Mouse (Mus musculus): ENCODE measurements around the gene Pax2. TPM values are rescaled to one million over a fixed set of nuclear protein-coding genes. Genes with fewer than 3 reads are reported as not detected.
"Not testable (repeated sequence)": the region's sequence is repeated elsewhere in the genome, so short reads cannot be mapped to it uniquely, and the experiment has no call there.

Gene Pax2
- polyA plus RNA-seq, 1 experiment: not detected

GRCm38 (mm10) chr19:44833391-44833790, 77.5 kb downstream of the Pax2 start:
- TF ChIP-seq FLI1 (IDR thresholded peaks at IDR 0.05; ENCODE audit: low read length): no peak
- no peak for TF ChIP-seq GATA1 (IDR thresholded peaks at IDR 0.05; ENCODE audit: borderline replicate concordance, low read length)
- no peaks in the 10 kb centered on the region for H3K36me3 ChIP-seq (replicated peaks; ENCODE audit: low read length)
- H3K9me3 ChIP-seq: peaks cover 7% of the 10 kb centered on the region; the same call in 1 of the 2 replicates
- peaks cover 93% of the 10 kb centered on the region for H3K27me3 ChIP-seq (replicated peaks)
- H3K4me3 ChIP-seq (replicated peaks): no peak overlapping the region
- H3K4me1 ChIP-seq: peaks cover 27% of the 10 kb centered on the region

GRCm38 (mm10) chr19:44834218-44835041, 78.6 kb downstream of the Pax2 start:
- H3K36me3 ChIP-seq (replicated peaks; ENCODE audit: low read length): no peaks in the 10 kb centered on the region
- H3K4me3 ChIP-seq (replicated peaks): no peak overlapping the region
- H3K9me3 ChIP-seq: peaks cover 7% of the 10 kb centered on the region; the same call in 1 of the 2 replicates
- H3K4me1 ChIP-seq: peaks cover 28% of the 10 kb centered on the region
- TF ChIP-seq FLI1 (IDR thresholded peaks at IDR 0.05; ENCODE audit: low read length): no peak
- no peak for TF ChIP-seq GATA1 (IDR thresholded peaks at IDR 0.05; ENCODE audit: borderline replicate concordance, low read length)
- peaks cover 94% of the 10 kb centered on the region for H3K27me3 ChIP-seq (replicated peaks)

- H3K4me3 ChIP-seq (replicated peaks): no peak overlapping the region
- peaks cover 7% of the 10 kb centered on the region; the same call in 1 of the 2 replicates for H3K9me3 ChIP-seq
- peaks cover 28% of the 10 kb centered on the region for H3K4me1 ChIP-seq
- no peaks in the 10 kb centered on the region for H3K36me3 ChIP-seq (replicated peaks; ENCODE audit: low read length)
- peaks cover 97% of the 10 kb centered on the region for H3K27me3 ChIP-seq (replicated peaks)
- TF ChIP-seq FLI1 (IDR thresholded peaks at IDR 0.05; ENCODE audit: low read length) (no peak), GATA1 (IDR thresholded peaks at IDR 0.05; ENCODE audit: borderline replicate concordance, low read length) (no peak)
These were observed 79.4 kb downstream of the Pax2 start for GRCm38 (mm10) chr19:44835042-44835930.

DNA sequence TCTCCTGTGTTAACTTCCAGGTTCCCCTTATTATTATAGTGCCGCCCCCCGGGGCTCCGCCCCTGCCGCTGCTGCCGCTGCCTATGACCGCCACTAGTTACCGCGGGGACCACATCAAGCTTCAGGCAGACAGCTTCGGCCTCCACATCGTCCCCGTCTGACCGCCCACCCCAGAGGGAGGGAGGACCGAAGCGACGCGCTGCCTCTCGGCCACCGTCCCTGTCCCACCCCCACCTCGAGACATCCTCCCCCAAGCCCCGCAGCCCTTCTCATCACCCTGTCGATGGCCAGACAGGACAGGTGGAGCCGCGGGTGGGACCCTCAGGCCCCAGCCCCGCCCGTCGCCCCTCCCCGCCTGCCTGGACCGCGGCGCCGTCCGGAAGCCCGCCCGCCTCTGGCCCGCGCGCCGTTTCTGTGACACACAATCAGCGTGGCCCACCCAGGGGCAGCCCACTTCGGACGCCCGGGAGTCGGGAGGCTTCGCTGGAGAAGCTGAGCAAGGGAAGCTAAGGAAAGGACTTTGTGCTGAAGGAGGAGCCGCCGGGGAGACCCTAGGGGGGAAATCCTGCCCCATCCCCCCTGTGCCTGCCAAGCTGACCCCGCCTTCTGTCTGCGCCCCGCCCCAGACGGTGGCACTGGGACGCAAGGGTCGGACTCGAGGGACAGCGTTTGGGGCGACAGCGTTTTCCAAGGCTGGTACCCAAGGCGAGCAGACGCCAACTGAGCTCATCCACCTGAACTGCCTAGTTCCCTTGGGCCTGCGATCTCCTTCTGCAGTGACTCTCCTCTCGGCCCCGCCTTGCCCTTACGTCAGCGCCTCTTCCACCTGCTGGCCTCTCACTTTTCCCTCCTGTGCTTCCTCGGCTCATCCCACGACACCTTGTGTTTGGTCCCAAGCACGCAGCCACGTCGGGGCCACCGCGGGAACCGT, 80.4 kb downstream of the Pax2 start:
- Histone ChIP-seq H3K4me1 (peaks cover 28% of the 10 kb centered on the region), H3K4me3 (replicated peaks) (peak overlapping the region; percentile 87), H3K36me3 (replicated peaks; ENCODE audit: low read length) (no peaks in the 10 kb centered on the region), H3K9me3 (peaks cover 7% of the 10 kb centered on the region; the same call in 1 of the 2 replicates), H3K27me3 (replicated peaks) (peaks cover 89% of the 10 kb centered on the region)
- TF ChIP-seq FLI1 (IDR thresholded peaks at IDR 0.05; ENCODE audit: low read length): no peak
- no peak for TF ChIP-seq GATA1 (IDR thresholded peaks at IDR 0.05; ENCODE audit: borderline replicate concordance, low read length)

DNA sequence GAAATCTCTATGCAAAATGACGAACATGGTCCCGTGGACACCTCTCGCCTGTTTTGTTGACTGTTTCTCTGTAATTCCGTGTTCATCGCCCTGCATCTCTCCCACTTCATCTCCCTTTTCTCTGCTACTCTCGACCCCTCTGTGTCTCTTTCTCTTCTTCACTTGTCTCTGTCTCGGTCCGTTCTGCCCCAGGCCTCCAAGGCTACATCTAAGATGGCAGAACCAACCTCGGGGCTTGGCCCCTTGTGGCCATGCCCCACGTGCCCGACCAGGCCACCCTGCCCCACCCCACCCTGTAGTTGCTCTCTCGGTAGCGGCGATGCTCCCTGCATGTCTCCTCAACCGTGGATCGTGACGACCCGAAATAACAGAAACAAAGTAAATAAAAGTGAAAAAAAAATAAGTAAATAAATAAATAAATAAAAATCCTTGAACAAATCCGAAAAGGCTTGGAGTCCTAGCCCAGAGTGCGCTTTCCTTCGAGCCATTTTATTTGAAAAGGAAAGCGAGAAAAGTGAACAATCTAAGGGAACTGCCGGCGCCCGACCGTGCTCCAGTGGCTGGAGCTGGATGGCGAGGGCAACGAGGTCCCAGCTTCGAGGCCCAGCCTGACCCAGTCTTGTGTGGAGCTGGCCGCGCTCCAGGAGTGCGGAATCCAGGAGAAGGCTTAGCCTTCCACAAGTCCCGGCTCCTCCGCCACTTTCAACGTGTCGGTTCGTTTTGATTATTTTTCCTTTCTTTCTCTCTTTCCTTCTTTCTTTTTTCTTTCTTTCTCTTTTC, 81.8 kb downstream of the Pax2 start:
- H3K4me1 ChIP-seq: peaks cover 28% of the 10 kb centered on the region
- H3K4me3 ChIP-seq (replicated peaks): peak overlapping the region; percentile 82
- peaks cover 75% of the 10 kb centered on the region for H3K27me3 ChIP-seq (replicated peaks)
- peaks cover 7% of the 10 kb centered on the region; the same call in 1 of the 2 replicates for H3K9me3 ChIP-seq
- TF ChIP-seq FLI1 (IDR thresholded peaks at IDR 0.05; ENCODE audit: low read length) (no peak), GATA1 (IDR thresholded peaks at IDR 0.05; ENCODE audit: borderline replicate concordance, low read length) (no peak)
- no peaks in the 10 kb centered on the region for H3K36me3 ChIP-seq (replicated peaks; ENCODE audit: low read length)

DNA sequence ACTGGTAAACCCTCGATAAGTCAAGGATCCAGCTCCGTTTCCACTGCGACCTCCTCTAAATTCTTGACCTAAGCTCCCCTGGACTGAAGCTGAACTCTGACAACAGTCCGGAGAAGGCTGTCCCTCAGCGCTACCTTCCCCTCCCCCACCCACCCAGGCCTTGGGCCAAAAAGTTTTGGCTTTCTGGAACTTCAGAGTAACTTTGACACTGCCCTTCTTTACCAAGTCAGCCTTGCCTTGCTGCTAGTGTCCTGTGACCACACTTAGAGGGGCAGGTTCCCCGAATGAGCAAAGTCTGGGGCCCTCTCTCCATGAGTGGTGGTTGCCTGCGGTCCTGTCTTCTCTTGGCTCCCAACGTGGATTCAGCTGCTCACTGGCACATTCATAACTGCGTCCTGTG, 82.5 kb downstream of the Pax2 start:
- H3K36me3 ChIP-seq (replicated peaks; ENCODE audit: low read length): no peaks in the 10 kb centered on the region
- H3K4me3 ChIP-seq (replicated peaks): no peak overlapping the region
- TF ChIP-seq FLI1 (IDR thresholded peaks at IDR 0.05; ENCODE audit: low read length) (no peak), GATA1 (IDR thresholded peaks at IDR 0.05; ENCODE audit: borderline replicate concordance, low read length) (no peak)
- H3K9me3 ChIP-seq: peaks cover 7% of the 10 kb centered on the region; the same call in 1 of the 2 replicates
- peaks cover 28% of the 10 kb centered on the region for H3K4me1 ChIP-seq
- H3K27me3 ChIP-seq (replicated peaks): peaks cover 70% of the 10 kb centered on the region

DNA sequence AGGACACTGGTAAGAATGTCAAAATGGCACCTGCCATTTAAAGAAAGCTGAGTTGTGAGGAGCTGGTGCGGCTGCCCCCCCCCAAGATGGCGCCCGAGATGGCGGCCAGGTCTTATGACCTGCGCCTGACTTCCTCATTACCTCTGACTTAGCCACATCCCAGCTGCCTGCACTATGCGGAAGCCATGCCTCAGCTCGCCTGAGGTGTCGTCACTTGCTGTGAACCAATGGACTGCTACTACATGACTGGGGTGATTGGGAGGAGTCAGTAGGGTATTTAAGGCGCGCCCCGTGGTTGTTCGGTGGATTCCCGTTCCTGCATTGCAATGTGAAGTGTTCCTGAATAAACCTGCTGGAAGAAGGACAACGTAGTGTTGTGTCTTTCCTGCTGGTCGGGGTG, 86.8 kb downstream of the Pax2 start:
- not testable (repeated sequence) for H3K9me3 ChIP-seq; H3K4me1 ChIP-seq; H3K4me3 ChIP-seq (replicated peaks); H3K36me3 ChIP-seq (replicated peaks; ENCODE audit: low read length)
- H3K27me3 ChIP-seq (replicated peaks): peaks cover 47% of the 10 kb centered on the region

GRCm38 (mm10) chr19:44849465-44849864, 93.6 kb downstream of the Pax2 start:
- TF ChIP-seq GATA1 (IDR thresholded peaks at IDR 0.05; ENCODE audit: borderline replicate concordance, low read length): no peak
- H3K36me3 ChIP-seq (replicated peaks; ENCODE audit: low read length): no peaks in the 10 kb centered on the region

More at GRCm38 (mm10) chr19:44849465-44849864, 93.6 kb downstream of the Pax2 start:
- H3K9me3 ChIP-seq: no peaks in the 10 kb centered on the region
- no peak overlapping the region for H3K4me3 ChIP-seq (replicated peaks)
- no peaks in the 10 kb centered on the region for H3K4me1 ChIP-seq
- peaks cover 41% of the 10 kb centered on the region for H3K27me3 ChIP-seq (replicated peaks)

Measured in megakaryocyte, embryonic 14.5 days (primary cell).